Mouse (Mus musculus) thymus, postnatal 14 days (tissue): ENCODE results near the gene Heatr5a.

ENCODE experiments used
- DNase-seq: peaks from one replicate; pipeline ENCODE4 v3.0.0; 2021

Heatr5a gene

GRCm38 (mm10) chr12:51882606-51883296, 88.4 kb downstream of the Heatr5a start:
- no peak for DNase-seq

GRCm38 (mm10) chr12:51881775-51882174, 89.3 kb downstream of the Heatr5a start:
- DNase-seq = no peak

- peak; percentile 29 for DNase-seq
Measured at GRCm38 (mm10) chr12:51871446-51872144, 99.5 kb downstream of the Heatr5a start.

- DNase-seq = no peak
Measured at GRCm38 (mm10) chr12:51869511-51869910, 101.6 kb downstream of the Heatr5a start.

- no peak for DNase-seq
Measured at GRCm38 (mm10) chr12:51867076-51867475, 104.0 kb downstream of the Heatr5a start.

GRCm38 (mm10) chr12:51866226-51866910, 104.8 kb downstream of the Heatr5a start:
- peak; percentile 43 for DNase-seq

- peak; percentile 18 for DNase-seq
Measured at GRCm38 (mm10) chr12:51865790-51866179, 105.3 kb downstream of the Heatr5a start.

- DNase-seq = no peak
Measured at GRCm38 (mm10) chr12:51865061-51865789, 105.9 kb downstream of the Heatr5a start.

GRCm38 (mm10) chr12:51863116-51864002, 107.8 kb downstream of the Heatr5a start:
- peak; percentile 22 for DNase-seq

GRCm38 (mm10) chr12:51858134-51859028, 112.7 kb downstream of the Heatr5a start:
- no peak for DNase-seq

GRCm38 (mm10) chr12:51856768-51857295, 114.3 kb downstream of the Heatr5a start:
- DNase-seq = no peak

- no peak for DNase-seq
Measured at GRCm38 (mm10) chr12:51855872-51856271, 115.2 kb downstream of the Heatr5a start.

- DNase-seq = no peak
Measured at GRCm38 (mm10) chr12:51855453-51855852, 115.7 kb downstream of the Heatr5a start.

- no peak for DNase-seq
Measured at GRCm38 (mm10) chr12:51851617-51852016, 119.5 kb downstream of the Heatr5a start.

GRCm38 (mm10) chr12:51851155-51851554, 120.0 kb downstream of the Heatr5a start:
- DNase-seq = no peak

- no peak for DNase-seq
Measured at GRCm38 (mm10) chr12:51850339-51850738, 120.8 kb downstream of the Heatr5a start.

- DNase-seq = no peak
Measured at GRCm38 (mm10) chr12:51849902-51850301, 121.2 kb downstream of the Heatr5a start.

- DNase-seq = no peak
Measured at GRCm38 (mm10) chr12:51847953-51848680, 123.0 kb downstream of the Heatr5a start.

- no peak for DNase-seq
Measured at GRCm38 (mm10) chr12:51845261-51845660, 125.9 kb downstream of the Heatr5a start.

- DNase-seq = peak; percentile 91
Measured at GRCm38 (mm10) chr12:51844771-51845256, 126.3 kb downstream of the Heatr5a start.
